Mouse (Mus musculus) large intestine, adult 2 months (tissue): ENCODE measurements around the gene Prss38. TPM values are rescaled to one million over a fixed set of nuclear protein-coding genes. Genes with fewer than 3 reads are reported as not detected.

Source experiments
- DNase-seq: peaks from one replicate; pipeline ENCODE4 v3.0.0-alpha.2; 2012; ENCODE audit warnings: low read depth, low spot score
- WGBS: fragments of 180-500 bp; shearing (Covaris S2); methylation state at CpG from one replicate; pipeline ENCODE4 v1.1.7; 2018; 5-methylcytosine and 5-hydroxymethylcytosine counted together
- polyA plus RNA-seq: library from polyadenylated mRNA; depleted of rRNA; stranded (reverse); fragments of >200 nt; gene quantifications from 2 replicates; pipeline ENCODE4 v1.2.3, GENCODE M21; 2012; rRNA removed

Gene Prss38
- polyA plus RNA-seq, 1 experiment, result not detected

DNA sequence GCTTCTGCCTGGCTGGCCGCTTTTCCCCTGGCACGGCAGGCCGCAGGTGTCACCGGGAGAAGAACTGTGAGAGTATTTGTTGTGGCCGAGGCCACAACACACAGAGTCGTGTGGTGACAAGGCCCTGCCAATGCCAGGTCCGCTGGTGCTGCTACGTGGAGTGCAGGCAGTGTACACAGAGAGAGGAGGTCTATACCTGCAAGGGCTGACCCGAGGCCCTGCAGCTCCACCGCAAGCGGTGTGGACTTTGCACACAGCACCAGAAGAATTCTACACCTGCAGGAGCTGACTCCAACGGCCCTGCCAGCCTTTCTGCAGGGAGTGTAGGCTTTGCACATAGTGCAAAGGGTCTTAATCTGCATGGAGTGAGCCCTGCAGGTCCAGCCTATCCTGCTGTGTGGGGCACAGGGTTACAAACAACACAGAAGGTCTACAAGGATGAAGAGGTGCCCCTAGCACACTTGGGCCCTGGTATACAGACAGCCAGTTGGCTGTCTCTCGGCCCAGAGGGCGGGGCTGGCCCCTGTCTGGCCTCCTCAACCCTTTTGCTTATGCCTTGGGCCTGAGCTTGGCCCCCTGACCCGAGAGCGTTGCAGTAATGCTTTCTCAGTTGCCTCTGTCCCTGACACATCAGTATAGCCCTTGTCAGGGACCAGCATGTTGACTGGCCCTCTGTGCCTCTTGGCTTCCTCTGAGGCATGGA, 44.1 kb downstream of the Prss38 start:
- DNase-seq, result no peak
- 54% methylated on average over 16 of the region's 16 CpGs for WGBS

DNA sequence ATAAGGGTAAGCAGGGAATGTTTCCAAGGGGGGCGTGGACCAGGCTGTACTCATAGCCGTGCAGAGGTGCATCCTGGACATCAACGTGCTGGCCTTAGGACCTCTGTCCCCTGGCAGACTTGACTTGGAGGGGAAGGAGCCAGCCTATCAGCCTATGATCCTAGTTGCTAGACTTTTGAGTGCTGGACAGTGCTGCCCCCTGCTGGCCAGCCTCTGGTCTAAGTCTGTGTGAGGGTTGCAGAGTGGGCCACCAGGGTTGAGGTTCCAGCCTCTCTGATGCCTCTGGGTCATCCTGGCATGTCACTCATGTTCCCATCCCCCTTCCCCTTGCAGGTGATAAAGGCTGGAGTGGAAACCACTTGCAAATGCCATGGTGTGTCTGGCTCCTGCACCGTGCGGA, 44.9 kb downstream of the Prss38 start:
- 56% methylated on average over 5 of the region's 5 CpGs for WGBS
- no peak for DNase-seq

DNA sequence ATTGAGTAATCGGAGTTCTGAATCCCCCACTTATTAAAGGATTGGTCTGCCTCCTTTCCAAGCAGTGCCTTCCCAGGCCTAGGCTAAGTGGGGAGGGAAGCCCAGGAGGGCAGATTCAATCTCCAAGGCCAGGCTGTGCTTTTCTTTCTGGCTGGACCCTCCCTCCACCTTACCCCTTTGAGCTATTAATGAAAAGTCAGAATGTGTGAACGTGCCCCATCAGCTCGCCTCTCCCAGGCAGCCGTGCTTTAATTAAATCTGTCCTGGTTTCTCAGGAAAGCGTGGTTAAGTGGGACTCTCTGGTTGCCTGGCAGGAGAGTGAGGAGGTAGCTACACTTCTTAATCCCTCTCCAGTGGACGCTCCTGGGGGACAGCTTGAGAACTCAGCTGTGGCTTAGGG, 45.8 kb downstream of the Prss38 start:
- WGBS, result 79% methylated on average over 6 of the region's 6 CpGs
- DNase-seq, result no peak

DNA sequence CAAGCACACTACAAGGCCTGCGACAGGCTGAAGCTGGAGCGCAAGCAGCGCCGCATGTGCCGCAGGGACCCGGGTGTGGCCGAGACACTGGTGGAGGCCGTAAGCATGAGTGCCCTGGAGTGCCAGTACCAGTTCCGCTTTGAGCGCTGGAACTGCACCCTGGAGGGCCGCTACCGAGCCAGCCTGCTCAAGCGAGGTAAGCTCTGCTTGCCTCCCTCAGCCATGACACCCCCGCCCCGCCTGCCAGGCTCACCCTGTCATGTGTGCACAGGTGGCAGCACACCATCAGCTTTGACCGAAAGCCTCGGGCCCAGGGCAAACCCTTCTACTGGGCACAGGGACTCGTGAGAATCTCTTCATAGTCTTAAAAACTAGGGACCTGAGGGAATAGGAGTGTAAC, 47.8 kb downstream of the Prss38 start:
- DNase-seq, result no peak
- 78% methylated on average over 18 of the region's 18 CpGs for WGBS

DNA sequence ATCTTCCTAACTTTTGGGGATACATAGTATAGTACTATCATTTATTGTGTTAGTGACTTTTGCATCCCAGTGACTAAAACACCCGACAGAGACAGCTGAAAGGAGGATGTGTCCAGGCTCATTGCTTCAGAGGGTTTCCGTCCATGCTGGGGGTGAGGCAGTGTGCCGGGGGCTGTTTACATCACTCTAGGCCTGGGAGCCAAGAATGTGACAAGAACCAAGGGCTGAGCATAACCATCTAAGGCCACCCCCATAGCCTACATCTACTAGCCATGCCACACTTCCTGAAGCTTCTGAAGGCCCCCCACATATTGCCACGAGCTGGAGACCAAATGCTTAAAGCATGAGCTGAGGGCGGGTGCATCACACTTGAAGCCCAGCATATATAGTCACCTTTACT, 50.7 kb downstream of the Prss38 start:
- WGBS, result 57% methylated on average over 5 of the region's 5 CpGs
- DNase-seq, result no peak

DNA sequence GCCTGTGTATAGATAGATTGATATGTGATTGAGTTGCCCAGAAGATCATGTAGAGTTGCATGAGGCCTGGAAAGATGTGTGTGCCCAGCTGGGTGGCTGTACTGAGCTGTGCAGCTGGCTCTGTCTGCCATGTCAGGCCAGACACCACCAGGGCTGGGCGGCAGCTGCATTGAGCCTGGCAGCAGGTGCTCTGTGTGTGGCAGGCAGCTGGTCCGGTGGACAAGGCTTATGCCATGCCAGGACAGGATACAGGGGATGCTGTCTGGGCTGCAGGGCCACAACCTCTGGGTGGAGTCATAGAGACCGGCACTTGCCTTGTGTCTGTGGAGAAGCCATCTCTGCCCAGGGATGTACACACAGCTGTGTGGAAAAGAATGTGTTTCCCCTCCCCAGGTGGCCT, 52.5 kb downstream of the Prss38 start:
- WGBS, result 80% methylated on average over 3 of the region's 3 CpGs

More for the DNA sequence above, 52.5 kb downstream of the Prss38 start:
- DNase-seq, result no peak

Other genes with a start within 250 kb of the Prss38 start
- 0.62 and 0.92 TPM in 2 replicates for gene Obscn, start 239.3 kb downstream of the Prss38 start, polyA plus RNA-seq
- 4.7 and 7.1 TPM in 2 replicates for gene Iba57, start 211.9 kb downstream of the Prss38 start, polyA plus RNA-seq
- 1.7 and 2.5 TPM in 2 replicates for gene Gjc2, start 192.4 kb downstream of the Prss38 start, polyA plus RNA-seq
- gene Guk1, start 183.4 kb downstream of the Prss38 start, polyA plus RNA-seq, result 143 and 195 TPM in 2 replicates
- gene Mrpl55, start 173.2 kb downstream of the Prss38 start, polyA plus RNA-seq, result 36.9 and 46.1 TPM in 2 replicates
- 21.1 and 21.6 TPM in 2 replicates for gene 2310033P09Rik, start 167.3 kb downstream of the Prss38 start, polyA plus RNA-seq
- gene Arf1, start 147.4 kb downstream of the Prss38 start, polyA plus RNA-seq, result 693 and 778 TPM in 2 replicates
- not detected in 2 replicates for gene Wnt3a, start 84.9 kb downstream of the Prss38 start, polyA plus RNA-seq
- gene Wnt9a, start 68.7 kb downstream of the Prss38 start, polyA plus RNA-seq, result 1.0 and 1.4 TPM in 2 replicates
- gene Jmjd4, start 74.4 kb upstream of the Prss38 start, polyA plus RNA-seq, result 3.8 and 4.9 TPM in 2 replicates
- 21.6 and 21.7 TPM in 2 replicates for gene Snap47, start 75.5 kb upstream of the Prss38 start, polyA plus RNA-seq
- gene Zfp867, start 96.8 kb upstream of the Prss38 start, polyA plus RNA-seq, result 0.46 and 0.48 TPM in 2 replicates
- 6.1 and 6.6 TPM in 2 replicates for gene Zkscan17, start 151.1 kb upstream of the Prss38 start, polyA plus RNA-seq
- 0.30 and 0.43 TPM in 2 replicates for gene Nlrp3, start 165.9 kb upstream of the Prss38 start, polyA plus RNA-seq
- not detected in 2 replicates for gene Olfr222, start 200.6 kb upstream of the Prss38 start, polyA plus RNA-seq
- gene Olfr223, start 217.6 kb upstream of the Prss38 start, polyA plus RNA-seq, result not detected in 2 replicates